Mouse (Mus musculus) thymus, adult 2 months (tissue): ENCODE measurements around the gene Rbfox3. TPM values are rescaled to one million over a fixed set of nuclear protein-coding genes. Genes with fewer than 3 reads are reported as not detected.

Source experiments
- DNase-seq: peaks from one replicate; pipeline ENCODE4 v3.0.0; 2021
- H3K27ac ChIP-seq: fragments of 200-500 bp; 2 replicates; pipeline ENCODE4 v1.5.1; 2012; ENCODE audit warnings: low read length, control low read depth; ENCODE audit not compliant: control insufficient read depth, insufficient read depth
- H3K27me3 ChIP-seq: fragments of 200-500 bp; 2 replicates; pipeline ENCODE4 v1.6.1; 2012; ENCODE audit warnings: mild to moderate bottlenecking, low read length, moderate library complexity, mixed read lengths; ENCODE audit not compliant: control insufficient read depth, insufficient read depth
- H3K36me3 ChIP-seq: fragments of 200-500 bp; 2 replicates; pipeline ENCODE4 v1.6.1; 2012; ENCODE audit warnings: mild to moderate bottlenecking, low read length, moderate library complexity; ENCODE audit not compliant: control insufficient read depth, insufficient read depth
- H3K4me1 ChIP-seq: fragments of 200-500 bp; replicated peaks from 2 replicates; pipeline ENCODE4 v1.6.1; 2012; ENCODE audit warnings: low read length; ENCODE audit not compliant: control insufficient read depth, insufficient read depth
- H3K4me3 ChIP-seq: fragments of 200-500 bp; 2 replicates; pipeline ENCODE4 v1.5.1; 2012; ENCODE audit warnings: mild to moderate bottlenecking, low read length, control low read depth, moderate library complexity; ENCODE audit not compliant: control insufficient read depth, insufficient read depth
- CTCF ChIP-seq: fragments of 200-500 bp; IDR thresholded peaks from 2 replicates; pipeline ENCODE4 v1.5.1; 2012; ENCODE audit warnings: mild to moderate bottlenecking, control low read depth, low read length, moderate library complexity, borderline replicate concordance; ENCODE audit not compliant: control insufficient read depth, poor library complexity, insufficient read depth; ENCODE audit errors: extremely low read depth
- POLR2A ChIP-seq: fragments of 200-500 bp; IDR thresholded peaks from 2 replicates; pipeline ENCODE4 v1.6.1; 2012; ENCODE audit warnings: mild to moderate bottlenecking, low read length, control low read depth, moderate library complexity; ENCODE audit not compliant: control insufficient read depth, poor library complexity, insufficient read depth; ENCODE audit errors: extremely low read depth
- WGBS: fragments of 180-500 bp; shearing (Covaris S2); methylation state at CpG from one replicate; pipeline ENCODE4 v1.1.7; 2018; 5-methylcytosine and 5-hydroxymethylcytosine counted together
- polyA plus RNA-seq: library from polyadenylated mRNA; depleted of rRNA; stranded (reverse); fragments of >200 nt; gene quantifications from 2 replicates; pipeline ENCODE4 v1.2.3, GENCODE M21; 2012

Gene Rbfox3
- polyA plus RNA-seq, 1 experiment: 0.50 TPM

DNA sequence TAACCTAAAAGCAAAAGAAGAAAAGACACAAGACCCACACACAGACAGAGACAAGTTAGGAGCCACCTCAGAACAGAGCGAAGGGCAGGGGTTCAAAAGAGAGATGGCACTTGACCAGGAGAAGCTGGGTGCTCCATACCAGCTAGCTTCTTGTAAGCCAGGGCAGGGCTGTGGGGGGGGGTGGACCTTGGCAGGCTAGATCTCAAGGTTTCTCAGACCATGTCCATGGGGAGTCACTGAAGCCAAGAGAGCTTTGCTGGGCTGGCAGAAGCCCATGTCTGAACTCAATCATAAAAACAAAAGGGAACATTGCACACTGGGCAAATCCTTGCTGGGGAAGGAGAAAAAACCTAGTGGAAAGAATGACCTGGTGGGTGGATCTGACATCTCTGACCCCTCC lies 327.4 kb downstream of the Rbfox3 start:
- H3K4me3 ChIP-seq: no peak overlapping the region
- H3K27ac ChIP-seq: no peak overlapping the region
- no peaks in the 10 kb centered on the region for H3K27me3 ChIP-seq
- no peak for TF ChIP-seq CTCF
- no peak for TF ChIP-seq POLR2A
- no peaks in the 10 kb centered on the region for H3K4me1 ChIP-seq
- no peaks in the 10 kb centered on the region for H3K36me3 ChIP-seq
- WGBS: 96% methylated on average over 1 of the region's 1 CpGs
- DNase-seq: no peak

DNA sequence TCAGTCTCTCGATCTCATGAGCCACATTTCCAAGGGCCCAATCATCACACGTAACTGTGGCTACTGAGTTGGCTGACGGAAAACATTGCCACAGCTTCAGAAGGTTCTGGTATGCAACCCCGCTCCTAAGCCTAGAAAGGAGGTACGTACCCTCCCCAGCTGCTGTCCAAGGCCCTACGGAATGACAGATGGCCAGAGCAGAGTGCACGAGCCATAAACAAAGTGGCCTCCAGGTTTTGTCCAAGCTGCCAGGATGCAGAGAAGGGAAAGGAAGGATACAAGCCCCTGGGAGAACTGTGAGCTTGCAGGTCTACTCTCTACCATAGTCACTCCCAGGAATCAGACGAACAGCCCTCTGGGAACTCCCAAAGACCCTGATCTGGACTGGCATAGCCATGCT lies 327.8 kb downstream of the Rbfox3 start:
- Histone ChIP-seq H3K27me3 (no peaks in the 10 kb centered on the region), H3K36me3 (no peaks in the 10 kb centered on the region), H3K27ac (no peak overlapping the region), H3K4me3 (no peak overlapping the region), H3K4me1 (no peaks in the 10 kb centered on the region)
- TF ChIP-seq POLR2A (no peak), CTCF (no peak)
- WGBS: 93% methylated on average over 8 of the region's 8 CpGs
- DNase-seq: no peak

DNA sequence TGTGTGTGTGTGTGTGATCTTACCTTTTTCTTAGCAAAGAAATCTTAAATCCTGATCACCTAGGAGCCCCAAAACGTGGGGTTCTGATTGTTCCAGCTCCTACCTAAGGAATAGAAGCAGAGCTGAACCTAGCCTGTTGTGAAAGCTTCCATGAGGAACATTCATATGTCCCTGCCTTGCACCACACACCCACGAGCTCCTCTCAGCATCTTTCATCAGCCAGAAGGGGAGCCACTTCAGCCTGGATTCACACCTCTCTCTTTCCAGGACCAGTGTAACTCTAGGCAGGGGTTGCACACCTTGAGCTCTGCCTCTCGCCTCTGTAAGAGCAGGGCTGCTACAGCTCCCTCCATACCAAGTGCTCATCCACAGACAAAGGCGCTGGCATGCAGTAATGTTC lies 330.4 kb downstream of the Rbfox3 start:
- TF ChIP-seq POLR2A (no peak), CTCF (no peak)
- DNase-seq: no peak
- Histone ChIP-seq H3K36me3 (no peaks in the 10 kb centered on the region), H3K4me3 (no peak overlapping the region), H3K4me1 (no peaks in the 10 kb centered on the region), H3K27ac (no peak overlapping the region), H3K27me3 (no peaks in the 10 kb centered on the region)
- WGBS: 40% methylated on average over 4 of the region's 4 CpGs

DNA sequence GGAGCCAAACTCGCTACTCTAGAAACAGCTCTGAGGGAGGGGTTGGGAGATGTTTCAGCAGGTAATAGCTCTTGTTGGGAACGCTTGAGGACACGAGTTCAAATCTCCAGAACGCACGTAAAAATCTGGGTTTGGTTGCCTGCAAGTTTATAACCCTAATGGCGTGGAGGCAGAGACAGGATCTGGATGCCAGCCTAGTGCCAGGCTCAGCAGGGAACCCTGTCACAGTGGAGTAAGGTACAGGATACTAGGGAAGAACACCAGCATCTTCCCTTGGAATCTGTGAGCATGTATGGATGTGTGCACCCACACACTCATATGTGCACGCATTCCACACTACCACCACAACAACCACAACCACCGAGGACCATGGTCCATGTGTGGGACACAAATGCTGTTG lies 331.8 kb downstream of the Rbfox3 start:
- DNase-seq: no peak
- Histone ChIP-seq H3K4me3 (no peak overlapping the region), H3K4me1 (no peaks in the 10 kb centered on the region), H3K27me3 (no peaks in the 10 kb centered on the region), H3K27ac (no peak overlapping the region), H3K36me3 (no peaks in the 10 kb centered on the region)
- WGBS: 86% methylated on average over 8 of the region's 8 CpGs
- TF ChIP-seq CTCF (no peak), POLR2A (no peak)

DNA sequence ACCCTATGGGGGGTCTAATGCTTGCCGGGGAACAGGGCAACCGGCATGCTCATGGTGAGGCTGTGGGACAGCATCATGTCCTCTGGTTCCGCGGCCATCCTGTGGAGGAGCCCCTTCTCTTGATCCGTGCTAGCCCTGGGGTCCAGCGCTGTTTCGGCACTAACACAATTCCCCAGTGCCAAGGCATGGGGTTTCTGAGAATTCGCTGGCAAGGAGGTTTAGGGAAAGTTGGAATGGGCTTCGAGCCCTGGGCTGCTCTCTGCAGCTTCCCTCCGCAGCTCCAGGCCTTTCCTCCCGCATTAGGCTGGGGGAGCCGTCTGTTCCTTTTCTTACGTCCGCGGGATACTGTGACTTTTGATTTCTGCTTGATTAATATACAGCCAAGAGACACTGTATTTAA lies 334.1 kb downstream of the Rbfox3 start:
- H3K27ac ChIP-seq: no peak overlapping the region
- no peaks in the 10 kb centered on the region for H3K27me3 ChIP-seq
- TF ChIP-seq POLR2A (no peak), CTCF (no peak)
- H3K36me3 ChIP-seq: no peaks in the 10 kb centered on the region
- WGBS: 69% methylated on average over 15 of the region's 15 CpGs
- H3K4me3 ChIP-seq: no peak overlapping the region
- no peaks in the 10 kb centered on the region for H3K4me1 ChIP-seq
- no peak for DNase-seq

DNA sequence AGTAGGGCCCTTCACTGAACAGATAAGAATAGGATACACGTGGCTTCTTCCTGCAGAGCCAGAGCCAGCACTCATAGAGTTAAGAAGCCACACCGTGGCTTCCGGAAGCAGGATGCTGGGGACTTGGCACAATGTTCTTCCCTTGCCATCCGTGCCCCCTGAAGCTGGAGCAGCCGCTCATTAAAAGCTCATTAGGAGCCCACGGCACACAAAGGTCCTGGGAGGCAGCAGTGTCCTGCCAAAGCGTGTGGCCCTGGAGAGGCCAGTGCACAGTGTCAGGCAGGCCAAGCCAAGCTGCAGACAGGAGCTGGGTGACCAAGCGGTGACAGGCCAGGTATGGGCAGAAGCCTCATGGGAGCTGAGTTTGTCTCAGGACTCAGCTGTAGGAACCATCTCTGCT lies 334.8 kb downstream of the Rbfox3 start:
- Histone ChIP-seq H3K36me3 (no peaks in the 10 kb centered on the region), H3K27ac (no peak overlapping the region), H3K4me1 (no peaks in the 10 kb centered on the region), H3K4me3 (no peak overlapping the region), H3K27me3 (no peaks in the 10 kb centered on the region)
- 70% methylated on average over 8 of the region's 8 CpGs for WGBS
- DNase-seq: no peak
- TF ChIP-seq CTCF (no peak), POLR2A (no peak)

DNA sequence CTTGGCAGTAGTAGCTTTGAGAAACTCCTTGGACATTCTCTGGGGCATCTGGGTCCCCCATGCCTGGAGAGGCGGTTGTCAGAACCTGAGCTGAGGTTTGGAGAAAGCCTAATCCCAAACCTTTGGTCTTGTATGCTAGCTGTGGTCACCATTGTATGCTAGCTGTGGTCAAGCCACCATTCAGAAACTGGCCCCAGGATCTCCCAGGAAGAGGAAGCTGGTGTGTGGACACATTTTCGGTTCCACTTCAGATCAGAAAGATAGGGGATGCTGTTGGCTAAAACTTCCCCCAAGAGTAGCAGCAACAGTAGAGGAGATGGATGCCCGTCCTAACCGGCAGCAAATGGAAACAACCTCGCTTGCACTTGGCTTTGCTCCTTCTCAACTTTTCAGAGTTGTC lies 337.0 kb downstream of the Rbfox3 start:
- WGBS: 70% methylated on average over 5 of the region's 5 CpGs
- Histone ChIP-seq H3K36me3 (no peaks in the 10 kb centered on the region), H3K4me1 (no peaks in the 10 kb centered on the region), H3K4me3 (no peak overlapping the region), H3K27me3 (no peaks in the 10 kb centered on the region; the same call in 1 of the 2 replicates), H3K27ac (no peak overlapping the region)
- TF ChIP-seq POLR2A (no peak), CTCF (no peak)
- DNase-seq: no peak
